Mouse (Mus musculus) limb, embryonic 11.5 days (tissue): ENCODE results near the gene Snx22. TPM values are rescaled to one million over a fixed set of nuclear protein-coding genes. Genes with fewer than 3 reads are reported as not detected.

ENCODE experiments used
- ATAC-seq: fragments of 200-750 bp; cut with Nextera tagmentation; 2 replicates; pipeline ENCODE4 v1.8.0; 2017; ENCODE audit warnings: low read depth; ENCODE audit not compliant: insufficient number of reproducible peaks, low FRiP score, low TSS enrichment
- DNase-seq: peaks from one replicate; pipeline ENCODE4 v3.0.0-alpha.2; 2015; ENCODE audit warnings: low spot score
- H3K27ac ChIP-seq: fragments of 300-500 bp; sonication (generic); replicated peaks from 2 replicates; pipeline ENCODE4 v1.5.1; 2014; ENCODE audit warnings: low read depth, mild to moderate bottlenecking, low read length
- H3K27me3 ChIP-seq: fragments of 300-500 bp; sonication (generic); 2 replicates; pipeline ENCODE4 v1.6.1; 2014; ENCODE audit warnings: mild to moderate bottlenecking, low read length, mixed read lengths; ENCODE audit not compliant: control insufficient read depth, insufficient read depth
- H3K36me3 ChIP-seq: fragments of 300-500 bp; sonication (generic); 2 replicates; pipeline ENCODE4 v1.6.1; 2014; ENCODE audit warnings: mild to moderate bottlenecking, low read length, moderate library complexity, mixed read lengths; ENCODE audit not compliant: control insufficient read depth, insufficient read depth
- H3K4me1 ChIP-seq: fragments of 300-500 bp; sonication (generic); 2 replicates; pipeline ENCODE4 v1.6.1; 2014; ENCODE audit warnings: low read length, mixed read lengths; ENCODE audit not compliant: control insufficient read depth, insufficient read depth
- H3K4me2 ChIP-seq: fragments of 300-500 bp; sonication (generic); 2 replicates; pipeline ENCODE4 v1.6.1; 2014; ENCODE audit warnings: low read depth, mild to moderate bottlenecking, moderate library complexity; ENCODE audit not compliant: severe bottlenecking
- H3K4me3 ChIP-seq: fragments of 300-500 bp; sonication (generic); 2 replicates; pipeline ENCODE4 v1.5.1; 2014; ENCODE audit warnings: low read depth, low read length
- H3K9ac ChIP-seq: fragments of 300-500 bp; sonication (generic); 2 replicates; pipeline ENCODE4 v1.6.1; 2014; ENCODE audit warnings: mild to moderate bottlenecking, low read length
- H3K9me3 ChIP-seq: fragments of 300-500 bp; sonication (generic); 2 replicates; pipeline ENCODE4 v1.6.1; 2016; ENCODE audit warnings: low read length; ENCODE audit not compliant: control insufficient read depth
- WGBS: fragments of 180-500 bp; shearing (Covaris S2); extraction: QIAGEN DNeasy Blood & Tissue Kit; methylation state at CpG from one replicate; pipeline ENCODE4 v1.1.7; 2014; 5-methylcytosine and 5-hydroxymethylcytosine counted together
- polyA plus RNA-seq: library from polyadenylated mRNA; unstranded; fragments of >200 nt; fragmentation: Nextera tagmentation; extraction: Ambion mirVana; gene quantifications from 2 replicates; pipeline ENCODE4 v1.2.1, GENCODE M21; 2014

The Snx22 gene
- polyA plus RNA-seq, 1 experiment from 2014 or later: 2.9 TPM

DNA sequence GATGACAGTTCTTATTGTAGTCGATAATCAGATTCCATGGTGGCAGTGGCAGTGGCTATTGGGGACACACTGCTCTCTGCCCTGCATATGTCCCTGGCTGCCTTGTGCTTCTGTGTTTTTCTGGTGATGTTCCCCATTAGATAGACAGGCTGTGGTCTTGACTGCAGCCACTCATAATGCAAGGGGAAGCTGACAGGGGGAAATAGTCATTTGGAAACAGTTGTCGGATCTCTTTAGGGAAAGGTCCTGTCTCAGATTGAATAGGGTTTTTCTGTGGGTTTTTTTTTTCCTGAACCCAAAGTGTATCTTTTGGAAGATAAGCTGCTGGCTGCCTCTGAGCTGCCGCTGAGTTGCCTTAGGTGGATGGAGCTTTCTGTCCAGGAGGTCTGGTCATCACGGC is 12.5 kb upstream of the Snx22 start:
- no peak overlapping the region for H3K9ac ChIP-seq
- no peak for ATAC-seq
- DNase-seq: no peak
- no peaks in the 10 kb centered on the region for H3K36me3 ChIP-seq
- H3K9me3 ChIP-seq: no peaks in the 10 kb centered on the region
- 86% methylated on average over 4 of the region's 4 CpGs for WGBS
- no peak overlapping the region for H3K4me3 ChIP-seq
- no peak overlapping the region for H3K4me2 ChIP-seq
- H3K27me3 ChIP-seq: no peaks in the 10 kb centered on the region
- no peaks in the 10 kb centered on the region; the same call in 1 of the 2 replicates for H3K4me1 ChIP-seq
- H3K27ac ChIP-seq: no peak overlapping the region

- Histone ChIP-seq H3K4me3 (no peak overlapping the region), H3K36me3 (no peaks in the 10 kb centered on the region), H3K27ac (no peak overlapping the region), H3K9ac (no peak overlapping the region), H3K4me2 (no peak overlapping the region), H3K4me1 (no peaks in the 10 kb centered on the region; the same call in 1 of the 2 replicates), H3K27me3 (no peaks in the 10 kb centered on the region), H3K9me3 (no peaks in the 10 kb centered on the region)
- WGBS: 75% methylated on average over 3 of the region's 3 CpGs
- DNase-seq: no peak
- no peak for ATAC-seq
Measured at GRCm38 (mm10) chr9:66080804-66081459, 11.4 kb upstream of the Snx22 start.

GRCm38 (mm10) chr9:66078493-66078892 is 9.0 kb upstream of the Snx22 start:
- ATAC-seq: no peak
- no peaks in the 10 kb centered on the region for H3K27me3 ChIP-seq
- peak overlapping the region; percentile 25; the same call in 1 of the 2 replicates for H3K27ac ChIP-seq
- DNase-seq: peak; percentile 62
- no peaks in the 10 kb centered on the region; the same call in 1 of the 2 replicates for H3K4me1 ChIP-seq
- H3K4me2 ChIP-seq: peak overlapping the region; percentile 24; the same call in 1 of the 2 replicates
- WGBS: 7% methylated on average over 14 of the region's 14 CpGs
- H3K9ac ChIP-seq: peak overlapping the region; percentile 35; the same call in 1 of the 2 replicates
- H3K9me3 ChIP-seq: no peaks in the 10 kb centered on the region
- no peaks in the 10 kb centered on the region for H3K36me3 ChIP-seq
- no peak overlapping the region for H3K4me3 ChIP-seq

- Histone ChIP-seq H3K4me3 (no peak overlapping the region), H3K4me1 (no peaks in the 10 kb centered on the region; the same call in 1 of the 2 replicates)
Measured at GRCm38 (mm10) chr9:66078072-66078471, 8.6 kb upstream of the Snx22 start.

GRCm38 (mm10) chr9:66072754-66073153 is 3.2 kb upstream of the Snx22 start:
- H3K9me3 ChIP-seq: no peaks in the 10 kb centered on the region
- WGBS: 83% methylated on average over 7 of the region's 7 CpGs
- no peak overlapping the region for H3K4me2 ChIP-seq
- no peak overlapping the region for H3K4me3 ChIP-seq
- no peak overlapping the region for H3K9ac ChIP-seq
- H3K27me3 ChIP-seq: peaks cover 13% of the 10 kb centered on the region
- no peak overlapping the region for H3K27ac ChIP-seq
- DNase-seq: no peak
- no peaks in the 10 kb centered on the region for H3K36me3 ChIP-seq
- ATAC-seq: no peak
- H3K4me1 ChIP-seq: peaks cover 6% of the 10 kb centered on the region

More at GRCm38 (mm10) chr9:66078072-66078471, 8.6 kb upstream of the Snx22 start:
- H3K9me3 ChIP-seq: no peaks in the 10 kb centered on the region
- DNase-seq: no peak
- no peak overlapping the region; the same call in 1 of the 2 replicates for H3K9ac ChIP-seq
- no peak for ATAC-seq
- H3K4me2 ChIP-seq: peak overlapping the region; percentile 24; the same call in 1 of the 2 replicates
- no peaks in the 10 kb centered on the region for H3K36me3 ChIP-seq
- no peaks in the 10 kb centered on the region for H3K27me3 ChIP-seq
- H3K27ac ChIP-seq: peak overlapping the region; percentile 25; the same call in 1 of the 2 replicates
- WGBS: 65% methylated on average over 3 of the region's 3 CpGs

- no peak overlapping the region for H3K27ac ChIP-seq
- H3K9me3 ChIP-seq: no peaks in the 10 kb centered on the region
- H3K27me3 ChIP-seq: peaks cover 16% of the 10 kb centered on the region
- no peak overlapping the region for H3K4me2 ChIP-seq
- H3K9ac ChIP-seq: no peak overlapping the region
- no peak for DNase-seq
- no peak for ATAC-seq
- H3K36me3 ChIP-seq: peaks cover 17% of the 10 kb centered on the region
- H3K4me1 ChIP-seq: peaks cover 6% of the 10 kb centered on the region
- 86% methylated on average over 5 of the region's 5 CpGs for WGBS
- no peak overlapping the region for H3K4me3 ChIP-seq
Measured at GRCm38 (mm10) chr9:66070151-66070550, 632 bp upstream of the Snx22 start.

DNA sequence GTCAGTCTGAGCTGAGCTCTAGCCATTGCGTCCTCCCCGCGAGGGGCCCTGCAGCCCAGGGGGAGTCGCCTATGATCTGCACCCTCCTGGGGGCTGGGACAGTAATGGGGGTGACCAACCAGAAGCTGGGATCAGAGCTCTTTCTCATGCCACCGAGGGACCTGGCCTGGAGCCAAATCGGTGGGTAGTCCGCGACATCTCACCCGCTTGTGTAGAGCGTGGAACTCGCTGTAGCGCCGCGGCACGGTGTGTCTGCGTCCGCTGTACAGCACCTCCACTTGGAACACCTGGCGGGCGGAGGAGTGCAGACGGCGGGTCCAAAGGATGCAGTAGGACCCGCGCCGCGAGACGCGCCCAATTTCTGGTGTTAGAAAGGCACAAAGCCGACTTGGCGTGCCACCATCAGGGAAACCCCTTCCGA is 538 bp downstream of the Snx22 start:
- Histone ChIP-seq H3K36me3 (peaks cover 24% of the 10 kb centered on the region), H3K27ac (no peak overlapping the region), H3K9me3 (no peaks in the 10 kb centered on the region), H3K9ac (peak overlapping the region; percentile 60), H3K27me3 (peaks cover 16% of the 10 kb centered on the region), H3K4me2 (peak overlapping the region; percentile 91), H3K4me3 (peak overlapping the region; percentile 50), H3K4me1 (peaks cover 6% of the 10 kb centered on the region)
- no peak for ATAC-seq
- WGBS: under 1% methylated on average over 30 of the region's 30 CpGs
- peak; percentile 55 for DNase-seq

DNA sequence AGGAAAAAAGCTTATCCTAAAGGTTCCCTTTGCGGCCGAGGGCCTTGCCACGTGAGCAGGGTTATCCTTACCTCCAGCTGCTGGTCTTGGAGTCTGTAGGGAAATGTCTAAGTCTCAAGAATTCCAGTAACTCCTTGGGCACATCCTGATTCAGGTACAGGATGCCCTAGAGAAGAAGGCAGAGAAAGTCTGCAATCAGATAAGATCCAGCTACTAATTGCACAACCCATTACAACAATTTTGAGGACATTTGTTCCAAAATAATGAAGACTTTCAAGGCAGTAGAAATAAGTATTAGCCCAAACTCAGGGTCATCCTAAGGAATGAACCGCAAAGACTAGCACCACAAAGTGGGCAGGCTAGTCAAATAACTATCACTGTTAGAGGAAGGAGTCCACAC is 1.5 kb downstream of the Snx22 start:
- Histone ChIP-seq H3K4me2 (no peak overlapping the region), H3K27me3 (peaks cover 16% of the 10 kb centered on the region), H3K36me3 (peaks cover 33% of the 10 kb centered on the region), H3K9ac (no peak overlapping the region), H3K4me3 (no peak overlapping the region), H3K27ac (no peak overlapping the region), H3K9me3 (no peaks in the 10 kb centered on the region), H3K4me1 (peaks cover 6% of the 10 kb centered on the region)
- DNase-seq (no peak), ATAC-seq (no peak)
- WGBS: 61% methylated on average over 4 of the region's 4 CpGs
